Mouse (Mus musculus) limb, embryonic 14.5 days (tissue): Measurements from ENCODE around the gene Pbx2. TPM values are rescaled to one million over a fixed set of nuclear protein-coding genes. Genes with fewer than 3 reads are reported as not detected.

Experiments used
- ATAC-seq: fragments of 200-750 bp; cut with Nextera tagmentation; 2 replicates; pipeline ENCODE4 v1.8.0; 2017; ENCODE audit warnings: low read depth, moderate number of reproducible peaks, moderate TSS enrichment; ENCODE audit not compliant: low FRiP score
- DNase-seq: peaks from one replicate; pipeline ENCODE4 v3.0.0-alpha.2; 2015; ENCODE audit warnings: low spot score
- H3K27ac ChIP-seq: fragments of 300-500 bp; sonication (generic); replicated peaks from 2 replicates; pipeline ENCODE4 v1.5.1; 2014; ENCODE audit warnings: low read depth, mild to moderate bottlenecking, low read length, moderate library complexity, mixed read lengths
- H3K27me3 ChIP-seq: fragments of 300-500 bp; sonication (generic); 2 replicates; pipeline ENCODE4 v1.6.1; 2014; ENCODE audit warnings: low read length, mixed read lengths; ENCODE audit not compliant: control insufficient read depth, insufficient read depth
- H3K36me3 ChIP-seq: fragments of 300-500 bp; sonication (generic); 2 replicates; pipeline ENCODE4 v1.6.1; 2014; ENCODE audit warnings: mild to moderate bottlenecking, low read length, moderate library complexity, mixed read lengths; ENCODE audit not compliant: control insufficient read depth, insufficient read depth
- H3K4me1 ChIP-seq: fragments of 300-500 bp; sonication (generic); 2 replicates; pipeline ENCODE4 v1.6.1; 2014; ENCODE audit warnings: antibody characterized with exemption, low read length, mixed read lengths; ENCODE audit not compliant: control insufficient read depth, insufficient read depth
- H3K4me2 ChIP-seq: fragments of 300-500 bp; sonication (generic); replicated peaks from 2 replicates; pipeline ENCODE4 v1.6.1; 2014; ENCODE audit warnings: low read depth, mild to moderate bottlenecking, low read length, moderate library complexity; ENCODE audit not compliant: severe bottlenecking
- H3K4me3 ChIP-seq: fragments of 300-500 bp; sonication (generic); replicated peaks from 2 replicates; pipeline ENCODE4 v1.5.1; 2014; ENCODE audit warnings: low read length
- H3K9ac ChIP-seq: fragments of 300-500 bp; sonication (generic); 2 replicates; pipeline ENCODE4 v1.6.1; 2014; ENCODE audit warnings: mild to moderate bottlenecking, low read depth, low read length, moderate library complexity; ENCODE audit not compliant: severe bottlenecking
- H3K9me3 ChIP-seq: fragments of 300-500 bp; sonication (generic); 2 replicates; pipeline ENCODE4 v1.6.1; 2016; ENCODE audit warnings: low read length; ENCODE audit not compliant: control insufficient read depth
- POLR2A ChIP-seq: fragments of 200-500 bp; IDR thresholded peaks from 2 replicates; pipeline ENCODE4 v1.8.0; 2012; ENCODE audit warnings: inconsistent platforms, mild to moderate bottlenecking, moderate library complexity, borderline replicate concordance; ENCODE audit not compliant: insufficient read depth, insufficient read length; ENCODE audit errors: extremely low read depth
- WGBS: fragments of 180-500 bp; shearing (Covaris S2); extraction: QIAGEN DNeasy Blood & Tissue Kit; methylation state at CpG from one replicate; pipeline ENCODE4 v1.1.7; 2014; 5-methylcytosine and 5-hydroxymethylcytosine counted together
- polyA plus RNA-seq, 2 experiments: library from polyadenylated mRNA; depleted of rRNA in 1 of 2; stranded (reverse) in 1 of 2; unstranded in 1 of 2; fragments of >200 nt; fragmentation: Nextera tagmentation in 1 of 2; extraction: Ambion mirVana in 1 of 2; gene quantifications; 2 replicates each; pipeline versions ENCODE4 v1.2.1 to v1.2.3; 2012 to 2014

The Pbx2 gene
- polyA plus RNA-seq, 2 experiments, result 13.5 to 141 TPM

- Histone ChIP-seq H3K36me3 (no peaks in the 10 kb centered on the region), H3K27ac (no peak overlapping the region), H3K27me3 (no peaks in the 10 kb centered on the region), H3K9me3 (no peaks in the 10 kb centered on the region), H3K4me3 (no peak overlapping the region), H3K9ac (no peak overlapping the region), H3K4me2 (no peak overlapping the region), H3K4me1 (no peaks in the 10 kb centered on the region)
- no peak for TF ChIP-seq POLR2A
- 77% methylated on average over 2 of the region's 2 CpGs for WGBS
- DNase-seq (no peak), ATAC-seq (no peak)
Observed at GRCm38 (mm10) chr17:34549843-34550242, 41.2 kb upstream of the Pbx2 start.

DNA sequence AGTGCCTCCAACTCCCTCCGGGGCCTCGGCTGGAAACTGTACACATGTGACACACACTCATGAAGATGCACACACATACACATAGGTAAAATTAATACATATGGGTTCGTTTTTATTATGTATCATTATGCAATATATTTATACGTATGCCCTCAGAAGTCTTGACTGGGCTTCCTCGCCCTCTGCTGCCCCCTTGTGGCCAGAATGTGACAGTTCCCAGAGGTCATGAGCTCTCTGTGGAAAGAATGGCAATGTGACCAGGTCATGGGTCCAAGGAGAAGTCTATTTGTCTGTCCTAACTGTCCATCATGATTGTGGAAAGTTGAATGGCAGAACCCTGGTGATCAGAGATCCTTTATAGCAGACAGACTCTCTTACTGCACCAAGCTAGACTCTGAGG lies 35.6 kb upstream of the Pbx2 start:
- no peak for ATAC-seq
- WGBS, result 26% methylated on average over 5 of the region's 5 CpGs

DNA sequence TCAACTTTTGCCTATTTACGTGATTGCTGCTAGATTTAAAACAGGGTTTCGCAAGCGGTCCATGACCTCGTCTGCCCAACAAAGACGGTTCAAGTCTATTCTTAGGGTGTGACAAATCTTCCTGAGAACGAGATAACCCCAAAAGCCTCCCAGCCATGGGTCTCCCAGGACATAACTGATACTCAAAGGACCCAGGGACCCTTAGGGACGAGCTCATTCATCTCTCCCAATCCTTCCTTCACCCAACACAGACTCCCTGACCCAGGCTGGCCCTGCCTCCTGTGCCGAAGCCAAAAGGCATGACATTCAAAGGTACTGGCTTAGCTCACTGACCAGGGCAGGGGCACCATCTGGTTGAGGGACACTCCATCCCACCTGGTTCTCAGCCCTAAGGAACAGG lies 34.7 kb upstream of the Pbx2 start:
- DNase-seq (no peak), ATAC-seq (no peak)
- H3K9me3 ChIP-seq, result no peaks in the 10 kb centered on the region
- no peaks in the 10 kb centered on the region for H3K4me1 ChIP-seq
- no peak overlapping the region for H3K4me2 ChIP-seq
- no peaks in the 10 kb centered on the region for H3K36me3 ChIP-seq
- no peak overlapping the region for H3K9ac ChIP-seq
- H3K4me3 ChIP-seq, result no peak overlapping the region
- H3K27me3 ChIP-seq, result no peaks in the 10 kb centered on the region
- no peak overlapping the region for H3K27ac ChIP-seq
- no peak for TF ChIP-seq POLR2A
- 80% methylated on average over 8 of the region's 8 CpGs for WGBS

More for the DNA sequence above, 35.6 kb upstream of the Pbx2 start:
- DNase-seq, result peak; percentile 40
- no peaks in the 10 kb centered on the region for H3K4me1 ChIP-seq
- no peak overlapping the region for H3K4me2 ChIP-seq
- TF ChIP-seq POLR2A, result no peak
- H3K27me3 ChIP-seq, result no peaks in the 10 kb centered on the region
- no peak overlapping the region for H3K27ac ChIP-seq
- H3K36me3 ChIP-seq, result no peaks in the 10 kb centered on the region
- no peaks in the 10 kb centered on the region for H3K9me3 ChIP-seq
- no peak overlapping the region for H3K9ac ChIP-seq
- H3K4me3 ChIP-seq, result no peak overlapping the region

- no peak for TF ChIP-seq POLR2A
- Histone ChIP-seq H3K4me1 (no peaks in the 10 kb centered on the region), H3K4me2 (no peak overlapping the region), H3K27me3 (no peaks in the 10 kb centered on the region), H3K36me3 (no peaks in the 10 kb centered on the region), H3K9ac (no peak overlapping the region), H3K4me3 (no peak overlapping the region), H3K27ac (no peak overlapping the region), H3K9me3 (no peaks in the 10 kb centered on the region)
- WGBS, result 43% methylated on average over 11 of the region's 11 CpGs
- DNase-seq, result no peak
- ATAC-seq, result no peak
Observed at GRCm38 (mm10) chr17:34557411-34557810, 33.7 kb upstream of the Pbx2 start.

DNA sequence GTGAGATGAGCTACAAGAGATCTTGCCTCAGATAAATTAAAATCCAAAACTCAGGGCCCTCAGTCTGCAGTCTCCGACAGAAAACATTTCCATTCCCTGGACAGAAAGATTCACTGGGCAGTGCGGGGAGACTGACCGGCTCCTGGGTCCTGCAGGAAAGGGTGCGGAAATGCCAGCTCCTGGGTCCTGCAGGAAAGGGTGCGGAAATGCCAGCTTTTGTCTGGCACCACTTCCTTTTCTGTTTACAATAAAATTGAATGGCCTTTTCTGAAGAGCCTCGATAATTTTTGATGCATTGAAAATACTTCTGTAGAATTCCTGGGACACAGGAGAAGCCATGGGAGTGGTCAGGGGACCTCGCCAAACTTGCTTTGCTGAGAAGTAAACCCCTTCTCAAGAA lies 31.9 kb upstream of the Pbx2 start:
- Histone ChIP-seq H3K27me3 (no peaks in the 10 kb centered on the region), H3K27ac (no peak overlapping the region), H3K4me1 (peaks cover 4% of the 10 kb centered on the region), H3K36me3 (no peaks in the 10 kb centered on the region), H3K9me3 (no peaks in the 10 kb centered on the region), H3K9ac (no peak overlapping the region), H3K4me3 (no peak overlapping the region), H3K4me2 (no peak overlapping the region)
- no peak for ATAC-seq
- WGBS, result 83% methylated on average over 7 of the region's 7 CpGs
- DNase-seq, result no peak
- no peak for TF ChIP-seq POLR2A

- H3K4me1 ChIP-seq, result peaks cover 8% of the 10 kb centered on the region
- no peaks in the 10 kb centered on the region for H3K36me3 ChIP-seq
- no peak for DNase-seq
- no peak overlapping the region for H3K27ac ChIP-seq
- H3K4me3 ChIP-seq, result no peak overlapping the region
- no peak overlapping the region for H3K4me2 ChIP-seq
- H3K27me3 ChIP-seq, result no peaks in the 10 kb centered on the region
- 15% methylated on average over 15 of the region's 15 CpGs for WGBS
- no peak for TF ChIP-seq POLR2A
- ATAC-seq, result no peak
- H3K9ac ChIP-seq, result no peak overlapping the region
- H3K9me3 ChIP-seq, result no peaks in the 10 kb centered on the region
Observed at GRCm38 (mm10) chr17:34559895-34560294, 31.2 kb upstream of the Pbx2 start.
